Mouse (Mus musculus) skeletal muscle tissue, adult 2 months (tissue): ENCODE results near the gene Inf2.
A peak's percentile ranks its signal among the peaks of the same experiment; 100 is the strongest.

ENCODE experiments used
- DNase-seq: peaks from one replicate; pipeline ENCODE4 v3.0.0-alpha.2; 2012; ENCODE audit warnings: low read depth, low spot score

The Inf2 gene

DNA sequence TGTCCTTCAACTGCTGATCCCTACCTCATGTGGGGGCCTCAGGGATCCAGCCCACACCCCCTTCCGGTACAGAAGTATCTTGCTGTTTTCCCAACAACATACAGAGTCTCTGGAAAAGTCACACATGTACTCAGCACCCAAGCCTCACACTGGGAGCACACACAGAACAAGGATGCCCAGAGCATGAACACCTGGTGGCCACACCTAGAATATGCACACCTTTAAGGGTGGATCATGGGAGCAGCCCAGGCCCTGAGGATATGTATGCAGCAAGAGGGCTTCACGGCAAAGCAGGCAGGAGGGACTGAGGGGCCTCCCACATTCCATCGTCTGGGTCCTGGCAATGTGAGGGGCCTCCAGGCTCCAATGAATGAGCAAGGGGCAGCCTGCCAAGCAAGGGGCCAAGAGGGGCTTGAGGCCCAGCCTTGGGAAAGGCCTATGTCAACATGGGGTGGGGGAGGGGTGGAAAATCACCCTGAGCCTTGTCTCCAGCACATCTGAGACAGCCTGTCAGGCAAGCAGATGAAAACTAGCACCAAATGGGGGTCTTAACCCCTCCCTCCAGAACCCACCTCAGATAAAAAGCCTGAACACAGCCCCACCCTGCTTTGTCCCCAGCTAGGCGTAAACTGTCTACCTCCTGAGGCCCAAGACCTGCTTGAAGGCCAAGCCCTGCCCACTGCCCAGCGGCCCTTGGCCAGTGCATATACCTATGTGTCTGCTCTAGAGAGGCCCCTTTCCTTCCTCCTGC lies 72.2 kb downstream of the Inf2 start:
- no peak for DNase-seq

DNA sequence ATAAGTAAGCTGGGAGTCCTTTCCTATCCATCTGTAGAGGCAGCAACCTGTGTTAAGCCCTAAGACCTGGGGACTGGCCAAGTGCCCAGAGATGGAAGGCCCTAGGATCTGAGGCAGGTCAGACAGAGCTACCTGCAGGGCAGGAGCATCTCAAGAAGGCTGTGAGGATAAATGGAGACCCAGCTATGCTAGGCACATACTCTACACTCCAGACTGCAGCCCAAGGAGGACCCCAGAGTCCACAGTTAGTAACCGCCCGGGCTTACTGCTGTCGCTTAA lies 72.7 kb downstream of the Inf2 start:
- no peak for DNase-seq

DNA sequence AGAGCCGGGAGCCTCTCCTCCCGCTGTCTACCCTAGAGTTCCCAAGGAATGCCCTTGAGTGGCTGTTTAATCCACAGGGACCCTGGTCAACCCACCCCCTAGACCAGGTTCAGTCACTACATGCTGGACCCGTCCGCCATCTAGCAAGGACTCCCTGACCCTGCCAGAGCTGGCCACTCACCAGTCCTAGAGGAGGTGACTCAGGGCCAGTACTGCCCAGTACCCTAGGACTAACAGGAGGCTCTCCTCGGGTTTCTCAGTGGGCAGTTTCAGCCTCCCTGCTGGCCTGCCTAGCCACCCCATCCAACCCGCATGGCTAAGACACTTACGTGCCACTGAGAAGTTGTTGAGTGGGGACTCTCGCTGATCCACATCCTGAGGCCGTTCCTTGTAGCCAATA lies 73.3 kb downstream of the Inf2 start:
- DNase-seq, result peak; percentile 58

DNA sequence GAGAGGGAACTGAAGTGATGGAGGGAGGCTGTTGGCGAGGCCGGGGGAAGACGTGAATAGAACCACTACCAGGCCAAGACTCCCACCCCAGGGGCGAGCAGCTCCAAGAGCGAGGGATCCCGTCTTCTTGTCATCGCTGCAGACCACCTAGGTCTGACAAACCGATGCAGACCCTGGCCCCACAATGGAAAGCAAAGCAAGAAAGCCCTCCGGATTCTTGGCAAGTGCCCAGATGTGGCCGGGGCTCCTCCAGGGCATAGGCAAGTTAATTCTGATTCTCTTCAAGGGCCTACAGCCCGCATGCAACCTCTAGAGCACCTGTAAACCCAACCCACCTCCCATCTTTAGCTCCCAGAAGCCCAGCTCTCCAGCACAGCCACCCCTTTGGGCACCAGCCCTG lies 74.7 kb downstream of the Inf2 start:
- no peak for DNase-seq

DNA sequence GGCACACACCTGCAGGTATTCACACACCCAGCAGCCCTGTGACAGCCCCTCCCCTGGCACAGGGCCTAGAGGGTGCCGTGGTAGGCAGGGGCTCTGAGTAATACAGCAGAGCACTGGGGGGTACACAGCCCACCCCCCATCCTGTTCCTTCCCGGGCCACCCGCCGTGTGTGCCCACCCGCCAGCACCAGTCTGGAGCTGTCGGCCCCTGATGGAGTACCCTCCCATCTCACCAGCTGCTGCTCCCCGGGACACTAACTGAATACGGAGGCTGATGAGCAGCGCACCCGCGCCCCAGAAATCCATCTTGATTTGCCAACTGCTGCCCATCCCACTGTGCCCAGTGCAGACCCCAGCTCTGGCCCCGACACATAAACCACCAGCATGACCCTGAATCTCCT lies 75.1 kb downstream of the Inf2 start:
- DNase-seq, result no peak

DNA sequence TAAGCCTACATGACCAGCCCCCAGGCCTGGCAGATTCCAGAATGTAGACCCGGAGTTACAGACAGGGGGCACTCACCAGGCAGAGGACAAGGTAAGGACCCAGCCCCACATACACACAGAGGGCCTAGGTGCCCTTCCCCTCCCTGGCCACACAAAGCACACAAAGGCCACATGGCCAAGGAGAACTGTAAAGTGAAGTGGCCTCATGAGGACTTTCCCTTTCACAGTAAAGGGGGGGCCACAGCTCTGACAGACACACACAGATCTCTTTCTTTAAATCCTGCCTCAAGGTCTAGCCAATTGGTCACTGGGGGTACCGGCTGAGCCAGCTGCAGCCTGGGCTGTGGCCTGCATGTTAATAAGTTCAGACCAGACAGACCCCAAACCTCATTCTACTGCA lies 75.5 kb downstream of the Inf2 start:
- DNase-seq, result no peak

DNA sequence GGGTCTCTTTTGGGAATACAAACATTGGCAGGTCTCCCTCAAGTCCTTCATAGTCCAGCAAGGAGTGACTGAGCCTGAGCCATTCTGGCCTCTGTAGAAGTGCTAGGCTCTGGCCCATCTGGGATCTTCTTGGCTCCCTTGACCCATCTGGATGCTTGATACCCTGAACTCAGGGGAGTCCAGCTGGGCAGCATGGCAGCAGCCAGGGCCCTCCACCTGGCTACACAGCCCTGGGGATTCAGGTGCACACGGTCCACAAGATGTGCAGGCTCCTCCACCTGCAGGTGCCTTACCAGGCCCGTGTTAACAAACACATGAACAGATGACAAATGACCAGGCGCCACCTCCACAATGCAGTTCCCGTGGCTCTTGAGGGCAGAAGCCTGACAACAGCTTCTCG lies 76.1 kb downstream of the Inf2 start:
- DNase-seq, result no peak
